Mouse (Mus musculus) A20 (cell line): Measurements from ENCODE around the gene Ptgis.

Experiments
- DNase-seq: peaks from one replicate; pipeline ENCODE4 v3.0.0-alpha.2; 2011; ENCODE audit warnings: low read depth, low spot score

The Ptgis gene

GRCm38 (mm10) chr2:167155541-167155973 is 84.8 kb downstream of the Ptgis start:
- no peak for DNase-seq

- no peak for DNase-seq
Observed at GRCm38 (mm10) chr2:167150880-167151279, 89.5 kb downstream of the Ptgis start.

- DNase-seq, result no peak
Observed at GRCm38 (mm10) chr2:167150135-167150534, 90.3 kb downstream of the Ptgis start.

GRCm38 (mm10) chr2:167149035-167149434 is 91.4 kb downstream of the Ptgis start:
- DNase-seq, result no peak

- no peak for DNase-seq
Observed at GRCm38 (mm10) chr2:167147708-167148107, 92.7 kb downstream of the Ptgis start.

GRCm38 (mm10) chr2:167145904-167146303 is 94.5 kb downstream of the Ptgis start:
- peak; percentile 59 for DNase-seq

GRCm38 (mm10) chr2:167144439-167145307 is 95.7 kb downstream of the Ptgis start:
- no peak for DNase-seq

- DNase-seq, result no peak
Observed at GRCm38 (mm10) chr2:167143914-167144313, 96.5 kb downstream of the Ptgis start.

GRCm38 (mm10) chr2:167142282-167142681 is 98.1 kb downstream of the Ptgis start:
- no peak for DNase-seq

GRCm38 (mm10) chr2:167141810-167142209 is 98.6 kb downstream of the Ptgis start:
- DNase-seq, result no peak
